Mouse (Mus musculus) E14TG2a.4 (cell line): ENCODE results near the gene Arvcf.

ENCODE experiments used
- H3K27me3 ChIP-seq: 2 replicates; pipeline ENCODE4 v1.6.1; 2014; ENCODE audit warnings: low read length, control low read depth; ENCODE audit not compliant: insufficient read depth
- H3K36me3 ChIP-seq: 2 replicates; pipeline ENCODE4 v1.6.1; 2014; ENCODE audit warnings: low read length, control low read depth; ENCODE audit not compliant: insufficient read depth
- H3K4me1 ChIP-seq: replicated peaks from 2 replicates; pipeline ENCODE4 v1.6.1; 2014; ENCODE audit warnings: low read depth, low read length, control low read depth
- H3K4me3 ChIP-seq: replicated peaks from 2 replicates; pipeline ENCODE4 v1.5.1; 2014; ENCODE audit warnings: mild to moderate bottlenecking, low read length
- H3K9me3 ChIP-seq: 2 replicates; pipeline ENCODE4 v1.6.1; 2014; ENCODE audit warnings: low read length, control low read depth
- CTCF ChIP-seq: conservative IDR thresholded peaks from 2 replicates; pipeline ENCODE4 v1.5.1; 2014; ENCODE audit warnings: low read length
- NANOG ChIP-seq: IDR thresholded peaks from 2 replicates; pipeline ENCODE4 v1.6.1; 2014; ENCODE audit warnings: borderline replicate concordance, low read length, mixed read lengths
- POU5F1 ChIP-seq: IDR thresholded peaks from 2 replicates; pipeline ENCODE4 v1.6.1; 2014; ENCODE audit warnings: low read length, borderline replicate concordance

The Arvcf gene

DNA sequence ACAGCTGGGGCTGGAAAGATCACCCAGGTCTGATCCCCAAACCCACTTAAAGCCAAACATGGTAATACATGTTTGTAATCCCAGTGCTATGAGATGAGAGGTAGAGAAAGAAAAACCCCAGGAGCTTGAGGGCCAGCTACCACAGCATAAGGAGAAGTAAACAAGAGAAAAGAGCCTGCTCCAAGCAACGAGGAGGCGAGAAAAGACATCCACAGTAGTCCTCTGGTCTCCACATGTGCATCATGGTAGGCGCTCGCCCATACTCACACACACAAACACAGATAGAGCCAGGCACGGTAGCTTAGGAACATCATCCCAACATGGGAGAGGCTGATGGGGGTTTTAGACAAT is 75.9 kb downstream of the Arvcf start:
- Histone ChIP-seq H3K9me3 (no peaks in the 10 kb centered on the region), H3K27me3 (peaks cover 8% of the 10 kb centered on the region), H3K4me1 (peaks cover 34% of the 10 kb centered on the region), H3K36me3 (0 out of 2 replicates have a peak, but pooled peaks cover 5% of the 10 kb centered on the region), H3K4me3 (no peak overlapping the region)
- TF ChIP-seq NANOG (no peak), CTCF (no peak), POU5F1 (no peak)

- 0 out of 2 replicates have a peak, but pooled peaks cover 5% of the 10 kb centered on the region for H3K36me3 ChIP-seq
- H3K4me3 ChIP-seq, result no peak overlapping the region
Observed at GRCm38 (mm10) chr16:18424364-18425045, 76.5 kb downstream of the Arvcf start.

GRCm38 (mm10) chr16:18425475-18426214 is 77.7 kb downstream of the Arvcf start:
- H3K4me1 ChIP-seq, result peaks cover 30% of the 10 kb centered on the region
- H3K27me3 ChIP-seq, result peaks cover 8% of the 10 kb centered on the region
- no peaks in the 10 kb centered on the region for H3K9me3 ChIP-seq
- TF ChIP-seq CTCF, result no peak
- TF ChIP-seq POU5F1, result no peak
- no peak for TF ChIP-seq NANOG
- H3K4me3 ChIP-seq, result peak overlapping the region; percentile 90
- 0 out of 2 replicates have a peak, but pooled peaks cover 5% of the 10 kb centered on the region for H3K36me3 ChIP-seq

More at GRCm38 (mm10) chr16:18424364-18425045, 76.5 kb downstream of the Arvcf start:
- Histone ChIP-seq H3K9me3 (no peaks in the 10 kb centered on the region), H3K27me3 (peaks cover 8% of the 10 kb centered on the region), H3K4me1 (peaks cover 32% of the 10 kb centered on the region)
- TF ChIP-seq POU5F1 (no peak), NANOG (no peak), CTCF (no peak)

DNA sequence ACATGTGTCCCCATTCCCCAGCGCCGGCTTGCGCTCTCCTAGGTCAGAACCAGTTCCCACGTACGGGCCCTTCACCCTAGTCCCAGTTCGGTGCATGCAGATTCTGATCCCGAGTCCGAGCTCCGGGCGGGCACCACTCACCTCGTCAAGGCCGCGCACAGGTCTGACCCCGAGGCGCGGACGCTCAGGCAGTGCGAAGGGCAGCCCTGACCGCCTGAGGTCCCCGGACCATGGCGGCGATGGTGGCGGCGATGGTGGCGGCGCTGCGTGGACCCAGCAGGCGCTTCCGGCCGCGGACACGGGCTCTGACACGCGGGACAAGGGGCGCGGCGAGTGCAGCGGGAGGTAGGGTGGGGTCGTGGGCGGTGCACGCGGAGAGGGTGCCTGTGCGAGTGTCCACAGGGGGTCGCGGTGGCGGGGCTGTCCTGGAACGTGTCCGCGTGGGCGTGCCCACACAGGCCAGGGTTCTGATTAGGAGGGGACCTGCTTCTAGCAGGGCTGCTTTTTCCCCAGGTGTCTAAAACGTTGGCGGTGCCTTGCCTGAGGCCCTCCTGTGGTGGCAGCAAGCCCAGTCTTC is 78.3 kb downstream of the Arvcf start, which contains the start of gene Txnrd2:
Gene Txnrd2, plus strand, starts transcription at position 170 of the 577 bp plus-strand sequence.
- Histone ChIP-seq H3K27me3 (peaks cover 8% of the 10 kb centered on the region), H3K36me3 (0 out of 2 replicates have a peak, but pooled peaks cover 5% of the 10 kb centered on the region), H3K4me1 (peaks cover 25% of the 10 kb centered on the region)

GRCm38 (mm10) chr16:18426802-18427280 is 78.9 kb downstream of the Arvcf start, which contains the start of gene Comt:
TSS of gene Comt (minus strand) at chr16:18426852.
- peaks cover 25% of the 10 kb centered on the region for H3K4me1 ChIP-seq
- H3K9me3 ChIP-seq, result no peaks in the 10 kb centered on the region
- peaks cover 8% of the 10 kb centered on the region for H3K27me3 ChIP-seq
- no peak for TF ChIP-seq NANOG
- no peak for TF ChIP-seq POU5F1
- TF ChIP-seq CTCF, result no peak
- 0 out of 2 replicates have a peak, but pooled peaks cover 5% of the 10 kb centered on the region for H3K36me3 ChIP-seq
- H3K4me3 ChIP-seq, result peak within 1 kb of the TSS; percentile 90

More for the DNA sequence above, 78.3 kb downstream of the Arvcf start, which contains the start of gene Txnrd2:
- peak within 1 kb of the TSS; percentile 90 for H3K4me3 ChIP-seq
- H3K9me3 ChIP-seq, result no peaks in the 10 kb centered on the region
- no peak for TF ChIP-seq POU5F1
- no peak for TF ChIP-seq CTCF
- no peak for TF ChIP-seq NANOG

GRCm38 (mm10) chr16:18428011-18428515 is 80.1 kb downstream of the Arvcf start:
- no peaks in the 10 kb centered on the region for H3K9me3 ChIP-seq
- no peak overlapping the region for H3K4me3 ChIP-seq
- peaks cover 29% of the 10 kb centered on the region for H3K4me1 ChIP-seq
- no peak for TF ChIP-seq NANOG
- no peak for TF ChIP-seq POU5F1
- TF ChIP-seq CTCF, result no peak
- 0 out of 2 replicates have a peak, but pooled peaks cover 3% of the 10 kb centered on the region for H3K36me3 ChIP-seq
- H3K27me3 ChIP-seq, result peaks cover 8% of the 10 kb centered on the region

DNA sequence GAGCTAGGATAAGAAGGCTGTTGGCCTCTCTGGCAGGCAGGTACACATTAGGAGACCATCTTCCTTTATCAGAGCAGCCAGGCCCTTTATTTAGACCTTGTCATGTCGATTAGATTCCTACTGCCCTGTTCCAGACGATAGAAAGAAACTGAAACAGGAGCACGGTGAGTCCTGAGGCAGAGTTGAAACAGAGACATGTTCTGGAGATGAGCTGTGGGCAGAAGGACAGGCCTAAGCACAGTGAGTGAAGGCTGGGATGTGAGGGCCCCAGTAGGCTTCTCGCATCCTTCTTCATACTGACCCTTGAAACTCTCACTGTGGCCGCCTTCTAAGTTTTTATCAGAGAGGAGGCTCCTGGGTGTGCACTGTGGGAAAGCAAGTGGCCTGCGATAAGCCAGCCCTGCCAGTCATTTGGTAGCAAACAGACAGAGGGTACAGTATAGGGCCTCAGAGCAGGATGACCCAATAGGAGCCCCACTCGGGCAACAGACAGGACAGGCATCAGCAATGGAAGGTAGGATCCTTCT is 80.6 kb downstream of the Arvcf start:
- H3K4me3 ChIP-seq, result no peak overlapping the region
- no peaks in the 10 kb centered on the region for H3K36me3 ChIP-seq
- H3K9me3 ChIP-seq, result no peaks in the 10 kb centered on the region
- peaks cover 29% of the 10 kb centered on the region for H3K4me1 ChIP-seq
- TF ChIP-seq CTCF (no peak), POU5F1 (no peak), NANOG (no peak)
- H3K27me3 ChIP-seq, result peaks cover 8% of the 10 kb centered on the region
